Comparison of ENCODE assay signal across 9 mouse cellular contexts in genomic region chr9:67559603-67560002, GRCm38 (mm10). TPM values are rescaled to one million over a fixed set of nuclear protein-coding genes. Genes with fewer than 3 reads are reported as not detected.
DNase-seq lines count a peak whose midpoint lies in the region; ATAC-seq lines count a peak whose summit lies in the region.
"Had no signal": no experiment of that assay in that cellular context is flagged by ENCODE, and none has a peak within 500 bp of the region (broad histone marks: within the 10 kb centered on the region; RNA-seq: fewer than 3 reads in every experiment).

TSS of gene Tln2 (minus strand) at chr9:67559703.

- no peak within 1 kb of the TSS for H3K27ac ChIP-seq in forebrain, embryonic 15.5 days (replicated peaks)
- H3K27ac ChIP-seq in hindbrain, embryonic 12.5 days = no peak within 1 kb of the TSS
- no peak within 1 kb of the TSS for H3K27ac ChIP-seq in midbrain, embryonic 14.5 days (replicated peaks; ENCODE audit: low read depth, low read length)
- H3K27ac ChIP-seq: liver, embryonic 14.5 days had no signal

- no peaks in the 10 kb centered on the region for H3K27me3 ChIP-seq in forebrain, embryonic 15.5 days
- no peaks in the 10 kb centered on the region for H3K27me3 ChIP-seq in hindbrain, embryonic 12.5 days
- H3K27me3 ChIP-seq in midbrain, embryonic 14.5 days (ENCODE audit: control insufficient read depth, insufficient read depth, low read length) = no peaks in the 10 kb centered on the region

- no peak within 1 kb of the TSS for H3K9ac ChIP-seq in forebrain, embryonic 15.5 days (replicated peaks)
- no peak within 1 kb of the TSS for H3K9ac ChIP-seq in hindbrain, embryonic 12.5 days
- no peak within 1 kb of the TSS for H3K9ac ChIP-seq in midbrain, embryonic 14.5 days (replicated peaks; ENCODE audit: low read length)
- H3K9ac ChIP-seq: liver, embryonic 14.5 days had no signal

- WGBS in forebrain, embryonic 15.5 days = 98% methylated on average over 4 of the region's 4 CpGs
- WGBS in hindbrain, embryonic 12.5 days = 93% methylated on average over 4 of the region's 4 CpGs
- WGBS in midbrain, embryonic 14.5 days = 96% methylated on average over 4 of the region's 4 CpGs

- H3K36me3 ChIP-seq in forebrain, embryonic 15.5 days = no peaks in the 10 kb centered on the region
- no peaks in the 10 kb centered on the region for H3K36me3 ChIP-seq in hindbrain, embryonic 12.5 days
- no peaks in the 10 kb centered on the region for H3K36me3 ChIP-seq in midbrain, embryonic 14.5 days (ENCODE audit: control insufficient read depth, insufficient read depth, low read length)

- no peak for DNase-seq in left cerebral cortex, adult 18-20 months (ENCODE audit: low spot score in 2 of 2)
- no peak for DNase-seq in left cerebral cortex, adult 9 months (ENCODE audit: low spot score in 2 of 2)
- no peak for DNase-seq in midbrain, embryonic 14.5 days
- DNase-seq in thymus, postnatal 36 days = no peak
- DNase-seq in spleen, postnatal 36 days (ENCODE audit: low spot score in 2 of 2) = no peak

- no peaks in the 10 kb centered on the region for H3K4me1 ChIP-seq in forebrain, embryonic 15.5 days
- H3K4me1 ChIP-seq in hindbrain, embryonic 12.5 days = no peaks in the 10 kb centered on the region
- H3K4me1 ChIP-seq in midbrain, embryonic 14.5 days (ENCODE audit: control insufficient read depth, insufficient read depth, low read length) = no peaks in the 10 kb centered on the region

- ATAC-seq in forebrain, embryonic 15.5 days (replicated peaks) = no peak
- no peak for ATAC-seq in hindbrain, embryonic 12.5 days (ENCODE audit: low FRiP score)
- ATAC-seq in midbrain, embryonic 14.5 days (ENCODE audit: low FRiP score, low TSS enrichment) = no peak
- no peak for ATAC-seq in erythroblast, adult 5-6 weeks (replicated peaks; ENCODE audit: low FRiP score, poor library complexity, severe bottlenecking)

- no peak within 1 kb of the TSS for H3K4me2 ChIP-seq in forebrain, embryonic 15.5 days (replicated peaks)
- no peak within 1 kb of the TSS for H3K4me2 ChIP-seq in hindbrain, embryonic 12.5 days (replicated peaks)
- no peak within 1 kb of the TSS for H3K4me2 ChIP-seq in midbrain, embryonic 14.5 days (ENCODE audit: low read length)

- no peak within 1 kb of the TSS for H3K4me3 ChIP-seq in forebrain, embryonic 15.5 days
- H3K4me3 ChIP-seq in hindbrain, embryonic 12.5 days = no peak within 1 kb of the TSS
- H3K4me3 ChIP-seq in midbrain, embryonic 14.5 days (replicated peaks; ENCODE audit: low read depth, low read length) = no peak within 1 kb of the TSS

- H3K9me3 ChIP-seq in forebrain, embryonic 15.5 days = no peaks in the 10 kb centered on the region
- H3K9me3 ChIP-seq in hindbrain, embryonic 12.5 days (replicated peaks) = no peaks in the 10 kb centered on the region
- no peaks in the 10 kb centered on the region for H3K9me3 ChIP-seq in midbrain, embryonic 14.5 days (ENCODE audit: control insufficient read depth, low read length)

RNA-seq across cellular contexts. Expression of gene Tln2, which starts in this region (rescaled TPM):
- total RNA-seq in left cerebral cortex, adult 18-20 months (2021) = 10 to 100 TPM; 81.5 to 85.2 TPM
- 17.5 and 17.9 TPM in 2 replicates for polyA plus RNA-seq in forebrain, embryonic 15.5 days (2015; fragmentation: Nextera tagmentation; extraction: Ambion mirVana)
- 24.4 and 28.8 TPM in 2 replicates for polyA plus RNA-seq in hindbrain, embryonic 12.5 days (2016; fragmentation: Nextera tagmentation; extraction: Ambion mirVana)
- 19.3 and 23.8 TPM in 2 replicates for polyA plus RNA-seq in midbrain, embryonic 14.5 days (2014; fragmentation: Nextera tagmentation; extraction: Ambion mirVana)
- total RNA-seq in erythroblast, adult 5-6 weeks (2015; ENCODE audit: low replicate concordance) = not detected in 2 replicates
- 0.14 and 0.51 TPM in 2 replicates for total RNA-seq in erythroblast, adult 5-6 weeks (2017; ENCODE audit: low replicate concordance)

Comparison
In these comparisons a context has a peak if more than half of its experiments do, and no peak if none do; other contexts are left out.
1. RNA of gene Tln2 (total RNA-seq): 81.5 to 85.2 TPM in left cerebral cortex, adult 18-20 months; 0.14 to 0.51 TPM in erythroblast, adult 5-6 weeks; every median in the first group is over 10 times any median in the second.